Mouse (Mus musculus) spleen, adult 18-20 months (tissue): ENCODE results near the gene Cblc.

Source experiments
- DNase-seq, 2 experiments: peaks; one replicate each; pipeline ENCODE4 v3.0.0; 2022; ENCODE audit warnings: mixed read lengths in 2 of 2

Cblc gene

GRCm38 (mm10) chr7:19796697-19797588, at the start of gene Cblc:
Gene Cblc (minus strand): TSS chr7:19796809.
- DNase-seq, result peak; percentile 77 to 87

GRCm38 (mm10) chr7:19844521-19845171, 48.0 kb upstream of the Cblc start:
- DNase-seq, result peak; percentile 52 to 55

- peak; percentile 66 to 81 for DNase-seq
Observed at GRCm38 (mm10) chr7:19843561-19843960, 47.0 kb upstream of the Cblc start.

- DNase-seq, result no peak
Observed at GRCm38 (mm10) chr7:19842885-19843504, 46.4 kb upstream of the Cblc start.

GRCm38 (mm10) chr7:19841686-19842413, 45.2 kb upstream of the Cblc start:
- no peak for DNase-seq

GRCm38 (mm10) chr7:19840936-19841335, 44.3 kb upstream of the Cblc start:
- DNase-seq, result no peak

GRCm38 (mm10) chr7:19840371-19840770, 43.8 kb upstream of the Cblc start:
- no peak for DNase-seq

- no peak for DNase-seq
Observed at GRCm38 (mm10) chr7:19836843-19837242, 40.2 kb upstream of the Cblc start.

GRCm38 (mm10) chr7:19834055-19834454, 37.4 kb upstream of the Cblc start:
- DNase-seq, result no peak

GRCm38 (mm10) chr7:19831837-19832236, 35.2 kb upstream of the Cblc start:
- DNase-seq, result no peak

GRCm38 (mm10) chr7:19830682-19831156, 34.1 kb upstream of the Cblc start:
- peak; percentile 50 to 55 for DNase-seq

- no peak for DNase-seq
Observed at GRCm38 (mm10) chr7:19829694-19830093, 33.1 kb upstream of the Cblc start.

- DNase-seq, result no peak
Observed at GRCm38 (mm10) chr7:19826756-19827155, 30.1 kb upstream of the Cblc start.

- peak; percentile 82 to 86 for DNase-seq
Observed at GRCm38 (mm10) chr7:19824182-19824973, 27.8 kb upstream of the Cblc start.

GRCm38 (mm10) chr7:19823256-19824181, 26.9 kb upstream of the Cblc start:
- no peak for DNase-seq

- peak; percentile 83 to 84 for DNase-seq
Observed at GRCm38 (mm10) chr7:19822604-19823058, 26.0 kb upstream of the Cblc start, which contains the start of gene Bcl3. Gene Bcl3 (minus strand): TSS chr7:19822770.

- DNase-seq, result no peak
Observed at GRCm38 (mm10) chr7:19822193-19822592, 25.6 kb upstream of the Cblc start.

GRCm38 (mm10) chr7:19821633-19822032, 25.0 kb upstream of the Cblc start:
- no peak for DNase-seq

- no peak for DNase-seq
Observed at GRCm38 (mm10) chr7:19820347-19821048, 23.9 kb upstream of the Cblc start.

- no peak for DNase-seq
Observed at GRCm38 (mm10) chr7:19818875-19819274, 22.3 kb upstream of the Cblc start.
